Mouse (Mus musculus): ENCODE data around the gene Scn1b.
A peak's percentile ranks its signal among the peaks of the same experiment; 100 is the strongest.

The Scn1b gene

GRCm38 (mm10) chr7:31116721-31117145 is 10.1 kb downstream of the Scn1b start:
- no peak for DNase-seq (ENCODE audit: low read depth, low spot score)

- DNase-seq (ENCODE audit: low read depth, low spot score), result no peak
Measured at GRCm38 (mm10) chr7:31115587-31116043, 11.2 kb downstream of the Scn1b start.

GRCm38 (mm10) chr7:31115182-31115581 is 11.6 kb downstream of the Scn1b start, which contains the start of gene Hpn:
TSS of gene Hpn (minus strand) at chr7:31115290.
- DNase-seq (ENCODE audit: low read depth, low spot score), result no peak

GRCm38 (mm10) chr7:31114646-31115045 is 12.2 kb downstream of the Scn1b start:
- no peak for DNase-seq (ENCODE audit: low read depth, low spot score)

GRCm38 (mm10) chr7:31113800-31114199 is 13.0 kb downstream of the Scn1b start:
- no peak for DNase-seq (ENCODE audit: low read depth, low spot score)

- DNase-seq (ENCODE audit: low read depth, low spot score), result no peak
Measured at GRCm38 (mm10) chr7:31112036-31112435, 14.8 kb downstream of the Scn1b start.

- DNase-seq (ENCODE audit: low read depth, low spot score), result no peak
Measured at GRCm38 (mm10) chr7:31110861-31111385, 15.9 kb downstream of the Scn1b start.

- no peak for DNase-seq (ENCODE audit: low read depth, low spot score)
Measured at GRCm38 (mm10) chr7:31109796-31110195, 17.0 kb downstream of the Scn1b start.

- no peak for DNase-seq (ENCODE audit: low read depth, low spot score)
Measured at GRCm38 (mm10) chr7:31109091-31109490, 17.7 kb downstream of the Scn1b start.

- DNase-seq (ENCODE audit: low read depth, low spot score), result no peak
Measured at GRCm38 (mm10) chr7:31107781-31108180, 19.0 kb downstream of the Scn1b start.

- no peak for DNase-seq (ENCODE audit: low read depth, low spot score)
Measured at GRCm38 (mm10) chr7:31106166-31106565, 20.6 kb downstream of the Scn1b start.

GRCm38 (mm10) chr7:31105061-31105768 is 21.6 kb downstream of the Scn1b start:
- DNase-seq (ENCODE audit: low read depth, low spot score), result peak; percentile 68

GRCm38 (mm10) chr7:31100786-31101185 is 26.0 kb downstream of the Scn1b start:
- no peak for DNase-seq (ENCODE audit: low read depth, low spot score)

- DNase-seq (ENCODE audit: low read depth, low spot score), result no peak
Measured at GRCm38 (mm10) chr7:31099612-31099982, 27.2 kb downstream of the Scn1b start.

- no peak for DNase-seq (ENCODE audit: low read depth, low spot score)
Measured at GRCm38 (mm10) chr7:31098697-31099611, 27.8 kb downstream of the Scn1b start.

GRCm38 (mm10) chr7:31097583-31098248 is 29.1 kb downstream of the Scn1b start:
- DNase-seq (ENCODE audit: low read depth, low spot score), result peak; percentile 69

- DNase-seq (ENCODE audit: low read depth, low spot score), result no peak
Measured at GRCm38 (mm10) chr7:31096892-31097564, 29.8 kb downstream of the Scn1b start.

GRCm38 (mm10) chr7:31094774-31095501 is 31.9 kb downstream of the Scn1b start:
- no peak for DNase-seq (ENCODE audit: low read depth, low spot score)

GRCm38 (mm10) chr7:31089721-31090120 is 37.1 kb downstream of the Scn1b start:
- no peak for DNase-seq (ENCODE audit: low read depth, low spot score)

GRCm38 (mm10) chr7:31088206-31088605 is 38.6 kb downstream of the Scn1b start:
- DNase-seq (ENCODE audit: low read depth, low spot score), result no peak
